Mouse (Mus musculus) MEL (cell line): ENCODE data around the gene Pax3. TPM values are rescaled to one million over a fixed set of nuclear protein-coding genes. Genes with fewer than 3 reads are reported as not detected.

ENCODE experiments used
- DNase-seq: peaks from one replicate; pipeline ENCODE4 v3.0.0; 2011; ENCODE audit warnings: low read depth, low spot score
- H3K27ac ChIP-seq: 2 replicates; pipeline ENCODE4 v1.5.1; 2012; ENCODE audit warnings: low read depth, mild to moderate bottlenecking, control low read depth, low read length, moderate library complexity; ENCODE audit not compliant: control insufficient read depth
- H3K27me3 ChIP-seq, 2 experiments: fragments of 150-350 bp in 1 of 2; sonication (generic) in 1 of 2; 2 replicates each; pipeline ENCODE4 v1.6.1; 2012; ENCODE audit warnings: low read length in 2 of 2, mild to moderate bottlenecking in 2 of 2, improper control_type of control experiment in 1 of 2, moderate library complexity in 1 of 2; ENCODE audit not compliant: insufficient read depth in 2 of 2, control insufficient read depth in 1 of 2
- H3K36me3 ChIP-seq, 2 experiments: 2 replicates each; pipeline ENCODE4 v1.6.1; 2012 to 2014; ENCODE audit warnings: low read length in 2 of 2, improper control_type of control experiment in 1 of 2, inconsistent platforms in 1 of 2, mild to moderate bottlenecking in 1 of 2; ENCODE audit not compliant: insufficient read depth in 2 of 2, control insufficient read depth in 1 of 2
- H3K4me1 ChIP-seq, 2 experiments: fragments of 150-350 bp in 1 of 2; sonication (generic) in 1 of 2; 2 replicates each; pipeline ENCODE4 v1.6.1; 2012; ENCODE audit warnings: low read length in 2 of 2, improper control_type of control experiment in 1 of 2, mild to moderate bottlenecking in 1 of 2; ENCODE audit not compliant: insufficient read depth in 2 of 2, control insufficient read depth in 1 of 2
- H3K4me3 ChIP-seq, 2 experiments: fragments of 150-350 bp in 1 of 2; sonication (generic) in 1 of 2; 2 replicates each; pipeline ENCODE4 v1.5.1; 2012; ENCODE audit warnings: low read depth in 2 of 2, low read length in 2 of 2, mild to moderate bottlenecking in 2 of 2, moderate library complexity in 2 of 2, control low read depth in 1 of 2, improper control_type of control experiment in 1 of 2; ENCODE audit not compliant: control insufficient read depth in 1 of 2, insufficient read depth in 1 of 2
- H3K79me2 ChIP-seq: 2 replicates; pipeline ENCODE4 v1.6.1; 2012; ENCODE audit warnings: mild to moderate bottlenecking, low read length, moderate library complexity; ENCODE audit not compliant: control insufficient read depth, poor library complexity, insufficient read depth
- H3K9ac ChIP-seq: 2 replicates; pipeline ENCODE4 v1.6.1; 2012; ENCODE audit warnings: low read depth, mild to moderate bottlenecking, control low read depth, low read length, moderate library complexity; ENCODE audit not compliant: control insufficient read depth, poor library complexity, severe bottlenecking
- H3K9me3 ChIP-seq: fragments of 150-350 bp; sonication (generic); replicated peaks from 2 replicates; pipeline ENCODE4 v1.6.1; 2012; ENCODE audit warnings: mild to moderate bottlenecking, low read length, improper control_type of control experiment, moderate library complexity; ENCODE audit not compliant: insufficient read depth
- CHD1 ChIP-seq: IDR thresholded peaks from 2 replicates; pipeline ENCODE4 v1.6.1; 2012; ENCODE audit warnings: low read depth, mild to moderate bottlenecking, inconsistent platforms, low read length, improper control_type of control experiment
- CHD2 ChIP-seq: IDR thresholded peaks from 2 replicates; pipeline ENCODE4 v1.6.1; 2011; ENCODE audit warnings: low read length, improper control_type of control experiment
- EP300 ChIP-seq, 2 experiments: IDR thresholded peaks; 2 replicates each; pipeline ENCODE4 v1.6.1; 2011; ENCODE audit warnings: improper control_type of control experiment in 2 of 2, low read length in 2 of 2, low read depth in 1 of 2, mild to moderate bottlenecking in 1 of 2
- ETS1 ChIP-seq: IDR thresholded peaks from 2 replicates; pipeline ENCODE4 v1.6.1; 2012; ENCODE audit warnings: low read depth, mild to moderate bottlenecking, inconsistent platforms, low read length, improper control_type of control experiment, moderate library complexity
- GABPA ChIP-seq: IDR thresholded peaks from 2 replicates; pipeline ENCODE4 v1.6.1; 2012; ENCODE audit warnings: low read depth, mild to moderate bottlenecking, inconsistent platforms, low read length, improper control_type of control experiment, moderate library complexity
- HCFC1 ChIP-seq: IDR thresholded peaks from 2 replicates; pipeline ENCODE4 v1.6.1; 2012; ENCODE audit warnings: low read depth, mild to moderate bottlenecking, inconsistent platforms, low read length, improper control_type of control experiment, moderate library complexity
- JUND ChIP-seq: IDR thresholded peaks from 2 replicates; pipeline ENCODE4 v1.6.1; 2011; ENCODE audit warnings: low read depth, mild to moderate bottlenecking, improper control_type of control experiment, low read length
- KAT2A ChIP-seq: conservative IDR thresholded peaks from 2 replicates; pipeline ENCODE4 v1.6.1; 2012; ENCODE audit warnings: low read depth, low read length, improper control_type of control experiment, inconsistent platforms
- MAFK ChIP-seq: IDR thresholded peaks from 2 replicates; pipeline ENCODE4 v1.6.1; 2011; ENCODE audit warnings: low read depth, mild to moderate bottlenecking, low read length, improper control_type of control experiment, borderline replicate concordance
- MYB ChIP-seq: IDR thresholded peaks from 2 replicates; pipeline ENCODE4 v1.6.1; 2011; ENCODE audit warnings: mild to moderate bottlenecking, low read depth, low read length, improper control_type of control experiment
- NELFE ChIP-seq: IDR thresholded peaks from 2 replicates; pipeline ENCODE4 v1.6.1; 2011; ENCODE audit warnings: low read depth, low read length, improper control_type of control experiment
- POLR2A ChIP-seq, 2 experiments: IDR thresholded peaks; 2 replicates each; pipeline ENCODE4 v1.6.1; 2011 to 2012; ENCODE audit warnings: low read length in 2 of 2, mild to moderate bottlenecking in 2 of 2, control low read depth in 1 of 2, improper control_type of control experiment in 1 of 2, low read depth in 1 of 2, moderate library complexity in 1 of 2; ENCODE audit not compliant: control insufficient read depth in 1 of 2, insufficient read depth in 1 of 2, poor library complexity in 1 of 2
- POLR2AphosphoS2 ChIP-seq: IDR thresholded peaks from 2 replicates; pipeline ENCODE4 v1.6.1; 2011; ENCODE audit warnings: low read length, improper control_type of control experiment
- RCOR1 ChIP-seq: IDR thresholded peaks from 2 replicates; pipeline ENCODE4 v1.6.1; 2012; ENCODE audit warnings: low read depth, mild to moderate bottlenecking, inconsistent platforms, low read length, improper control_type of control experiment
- SIN3A ChIP-seq: IDR thresholded peaks from 2 replicates; pipeline ENCODE4 v1.6.1; 2012; ENCODE audit warnings: low read length, improper control_type of control experiment, inconsistent platforms
- TCF12 ChIP-seq: IDR thresholded peaks from 2 replicates; pipeline ENCODE4 v1.6.1; 2014; ENCODE audit warnings: low read depth, mild to moderate bottlenecking, inconsistent platforms, low read length, improper control_type of control experiment, moderate library complexity
- UBTF ChIP-seq: IDR thresholded peaks from 2 replicates; pipeline ENCODE4 v1.6.1; 2012; ENCODE audit warnings: low read depth, mild to moderate bottlenecking, inconsistent platforms, low read length, improper control_type of control experiment, moderate library complexity, borderline replicate concordance; ENCODE audit not compliant: insufficient read depth
- USF1 ChIP-seq: IDR thresholded peaks from 2 replicates; pipeline ENCODE4 v1.6.1; 2014; ENCODE audit warnings: low read depth, mild to moderate bottlenecking, inconsistent platforms, low read length, improper control_type of control experiment, moderate library complexity
- ZC3H11A ChIP-seq: IDR thresholded peaks from 2 replicates; pipeline ENCODE4 v1.6.1; 2012; ENCODE audit warnings: low read depth, mild to moderate bottlenecking, inconsistent platforms, low read length, improper control_type of control experiment
- ZKSCAN1 ChIP-seq: IDR thresholded peaks from 2 replicates; pipeline ENCODE4 v1.6.1; 2012; ENCODE audit warnings: low read depth, mild to moderate bottlenecking, inconsistent platforms, low read length, improper control_type of control experiment, moderate library complexity
- ZNF384 ChIP-seq: IDR thresholded peaks from 2 replicates; pipeline ENCODE4 v1.6.1; 2012; ENCODE audit warnings: low read depth, mild to moderate bottlenecking, inconsistent platforms, low read length, improper control_type of control experiment
- polyA plus RNA-seq, 2 experiments: library from polyadenylated mRNA; stranded (reverse) in 1 of 2; unstranded in 1 of 2; fragments of >175 nt in 1 of 2; fragments of >200 nt in 1 of 2; gene quantifications; 2 replicates each; pipeline versions ENCODE4 v1.2.1 to v1.2.4; 2012; ENCODE audit warnings: low replicate concordance in 2 of 2, low read depth in 1 of 2; ENCODE audit not compliant: insufficient read length in 2 of 2, insufficient read depth in 1 of 2, missing spikeins in 1 of 2
- total RNA-seq: library from RNA; depleted of rRNA; stranded (reverse); fragments of 300-350 nt; gene quantifications from 2 replicates; pipeline ENCODE4 v1.2.3, GENCODE M21; 2012

Pax3 gene
- total and polyA plus RNA-seq, 3 experiments: not detected

DNA sequence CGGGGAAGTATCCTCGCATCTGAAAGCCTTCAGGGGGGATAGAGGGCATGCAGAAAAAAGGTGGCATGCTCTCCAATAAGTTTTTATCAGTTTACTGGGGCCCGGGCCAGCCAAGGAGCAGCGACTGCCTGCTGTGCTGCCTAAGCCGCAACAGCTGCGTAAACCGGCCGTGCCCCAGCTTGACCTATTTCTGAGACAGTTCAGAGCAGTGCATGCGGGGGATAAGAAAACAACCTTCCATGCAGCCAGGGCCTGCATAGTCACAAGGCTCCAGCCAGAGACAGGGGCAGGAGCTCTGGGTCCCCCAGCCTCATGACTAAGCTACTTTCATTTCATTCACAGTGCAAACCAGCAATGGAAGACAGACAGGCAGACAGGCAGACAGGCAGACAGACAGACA, 15.1 kb downstream of the Pax3 start:
- Histone ChIP-seq H3K79me2 (no peaks in the 10 kb centered on the region), H3K27ac (no peak overlapping the region), H3K9ac (no peak overlapping the region), H3K36me3 (no peaks in the 10 kb centered on the region), H3K27me3 (no peaks in the 10 kb centered on the region), H3K4me1 (no peaks in the 10 kb centered on the region), H3K9me3 (no peaks in the 10 kb centered on the region), H3K4me3 (no peak overlapping the region)
- DNase-seq: no peak
- TF ChIP-seq KAT2A (no peak), HCFC1 (no peak), GABPA (no peak), POLR2AphosphoS2 (no peak), USF1 (no peak), POLR2A (IDR thresholded peaks at IDR 0.05; ENCODE audit: control insufficient read depth in 1 of 2, insufficient read depth in 1 of 2, low read depth in 1 of 2, low read length in 2 of 2, poor library complexity in 1 of 2) (no peak), NELFE (no peak), ZKSCAN1 (no peak), SIN3A (no peak), JUND (no peak), ZNF384 (no peak)

DNA sequence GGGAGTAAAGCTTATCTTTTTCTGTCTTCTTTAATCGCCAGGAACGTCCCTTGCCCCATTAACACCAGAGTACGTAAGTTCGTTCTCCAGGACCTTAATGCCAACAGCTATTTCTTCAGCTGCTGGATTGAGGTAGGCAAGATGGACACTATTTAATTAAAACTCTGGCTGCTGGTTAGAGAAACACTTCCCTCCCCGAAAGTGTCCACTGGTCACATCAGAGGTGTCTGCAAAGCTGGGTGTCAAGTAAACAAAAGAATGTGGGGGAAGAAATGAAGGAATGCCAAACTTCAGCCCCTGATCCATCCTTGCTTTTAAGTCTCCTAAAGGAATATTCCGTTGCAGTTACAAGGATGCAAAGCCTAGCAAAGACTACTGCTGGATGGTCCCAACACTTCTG, 24.6 kb downstream of the Pax3 start:
- Histone ChIP-seq H3K36me3 (no peaks in the 10 kb centered on the region), H3K27ac (no peak overlapping the region), H3K9ac (no peak overlapping the region), H3K4me3 (no peak overlapping the region), H3K9me3 (no peaks in the 10 kb centered on the region), H3K4me1 (no peaks in the 10 kb centered on the region), H3K27me3 (no peaks in the 10 kb centered on the region), H3K79me2 (no peaks in the 10 kb centered on the region)
- TF ChIP-seq ZC3H11A (no peak), MAFK (no peak), TCF12 (no peak), UBTF (no peak), POLR2A (IDR thresholded peaks at IDR 0.05; ENCODE audit: control insufficient read depth in 1 of 2, insufficient read depth in 1 of 2, low read depth in 1 of 2, low read length in 2 of 2, poor library complexity in 1 of 2) (no peak), CHD2 (no peak), JUND (no peak), MYB (no peak), RCOR1 (no peak), ETS1 (no peak), CHD1 (no peak), POLR2AphosphoS2 (no peak), EP300 (IDR thresholded peaks at IDR 0.05; ENCODE audit: low read depth in 1 of 2, low read length in 2 of 2) (no peak)
- DNase-seq: no peak
